Mouse (Mus musculus): ENCODE data around the gene Fras1.

- TF ChIP-seq MYOD1 (IDR thresholded peaks at IDR 0.05; ENCODE audit: control insufficient read depth in 1 of 3, insufficient read length in 2 of 3, low read depth in 2 of 3) = no peak
- no peak for TF ChIP-seq POLR2AphosphoS2 (IDR thresholded peaks at IDR 0.05; ENCODE audit: insufficient read length, low read depth)
- TF ChIP-seq E2F4 (IDR thresholded peaks at IDR 0.05; ENCODE audit: insufficient read depth) = no peak
- no peak for TF ChIP-seq MAX (IDR thresholded peaks at IDR 0.05; ENCODE audit: low read depth)
- no peak for TF ChIP-seq MYOG (IDR thresholded peaks at IDR 0.05; ENCODE audit: control insufficient read depth in 1 of 3, insufficient read depth in 1 of 3, insufficient read length in 2 of 3, low read depth in 2 of 3)
Measured at GRCm38 (mm10) chr5:96622604-96623352, 249.0 kb downstream of the Fras1 start.
